Mouse (Mus musculus) erythroblast, adult 5-6 weeks (primary cell): ENCODE measurements around the gene Panx3. TPM values are rescaled to one million over a fixed set of nuclear protein-coding genes. Genes with fewer than 3 reads are reported as not detected.

Source experiments
- ATAC-seq: replicated peaks from 2 replicates; pipeline ENCODE4 v1.8.0; 2016; ENCODE audit warnings: moderate number of reproducible peaks, mild to moderate bottlenecking, moderate TSS enrichment, inconsistent platforms; ENCODE audit not compliant: poor library complexity, low FRiP score, severe bottlenecking
- total RNA-seq, 2 experiments: library from RNA; stranded (forward) in 1 of 2; stranded (reverse) in 1 of 2; fragments of 150-400 nt in 1 of 2; fragments of 200-764, 138-1000 nt in 1 of 2; gene quantifications; 2 replicates each; pipeline versions ENCODE4 v1.2.3 to v1.2.4; 2015 to 2017; ENCODE audit warnings: low replicate concordance in 2 of 2

Panx3 gene
- total RNA-seq (2015; ENCODE audit: low replicate concordance) = not detected in 2 replicates
- not detected in 2 replicates for total RNA-seq (2017; ENCODE audit: low replicate concordance)

- ATAC-seq = no peak
These were observed at the start of gene Panx3 for GRCm38 (mm10) chr9:37669115-37669514. TSS of gene Panx3 (minus strand) at chr9:37669235.

- no peak for ATAC-seq
These were observed 47.1 kb upstream of the Panx3 start, which contains the start of gene Olfr160 for GRCm38 (mm10) chr9:37716150-37716549. TSS of gene Olfr160 (minus strand) at chr9:37716250.

- no peak for ATAC-seq
These were observed 21.1 kb upstream of the Panx3 start for GRCm38 (mm10) chr9:37689970-37690686.

DNA sequence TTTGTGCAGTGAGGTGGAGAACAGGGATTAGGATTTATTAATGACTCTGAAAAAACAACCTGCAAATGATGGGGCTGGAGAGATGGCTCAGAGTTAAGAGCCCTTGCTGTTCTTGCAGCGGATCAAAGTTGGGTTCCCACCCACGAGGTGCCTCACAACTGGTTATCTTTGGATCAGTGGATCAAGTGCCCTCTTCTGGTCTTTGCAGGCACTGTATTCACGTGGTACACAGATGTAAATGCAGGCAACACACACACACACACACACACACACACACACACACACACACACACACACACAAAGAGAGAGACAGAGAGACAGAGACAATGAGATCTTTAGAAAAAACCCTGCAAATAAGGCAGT is 18.9 kb upstream of the Panx3 start:
- no peak for ATAC-seq

DNA sequence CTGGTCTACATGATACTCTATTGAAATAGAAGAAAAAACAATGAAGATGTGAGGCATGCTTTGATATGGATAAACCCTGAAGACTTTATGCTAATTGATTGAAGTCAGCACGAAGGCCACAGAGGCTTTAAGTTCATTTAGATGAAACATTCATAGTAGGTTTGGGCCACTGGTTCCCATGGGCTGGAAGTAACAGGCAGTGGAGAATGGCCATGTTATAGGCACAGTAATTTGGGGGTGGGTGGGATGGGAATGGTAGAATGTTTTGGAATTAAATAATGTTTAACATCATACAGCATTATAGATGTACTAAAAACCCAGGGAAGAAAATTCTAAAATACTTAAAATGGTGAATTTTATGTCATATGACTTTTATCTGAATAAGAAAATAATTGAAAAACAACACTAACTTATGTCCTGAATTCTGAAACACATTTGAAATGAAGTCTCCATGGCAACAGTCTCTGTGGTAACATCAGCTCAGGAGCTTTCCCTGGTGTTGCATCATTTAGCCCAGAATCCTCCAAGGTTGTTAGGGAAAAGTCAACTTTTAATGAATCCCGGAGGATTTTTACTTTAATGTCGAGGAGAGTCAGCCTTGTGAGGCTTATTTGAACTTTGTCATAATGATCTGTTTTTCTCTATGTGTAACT is 18.4 kb upstream of the Panx3 start:
- ATAC-seq = no peak

GRCm38 (mm10) chr9:37681123-37681522 is 12.1 kb upstream of the Panx3 start:
- no peak for ATAC-seq

DNA sequence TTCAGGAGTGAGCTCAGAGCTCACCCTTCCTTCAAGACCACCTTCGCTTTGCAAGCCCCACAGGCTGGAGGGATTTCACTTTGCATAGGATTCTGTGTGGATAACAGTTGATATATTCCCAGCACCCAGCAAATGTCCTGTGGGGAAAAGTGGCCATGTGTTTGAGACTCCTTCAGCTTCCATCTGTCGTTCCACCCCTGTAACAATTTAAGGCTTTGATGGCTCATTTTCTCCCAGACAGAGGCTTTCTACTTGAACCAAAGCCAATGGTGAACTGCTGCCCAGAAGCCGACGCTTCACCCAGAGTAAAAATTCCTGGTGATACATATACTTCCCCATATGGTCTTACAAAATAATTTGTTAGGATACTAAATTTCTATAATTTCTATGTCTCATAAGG is 6.3 kb upstream of the Panx3 start:
- no peak for ATAC-seq

DNA sequence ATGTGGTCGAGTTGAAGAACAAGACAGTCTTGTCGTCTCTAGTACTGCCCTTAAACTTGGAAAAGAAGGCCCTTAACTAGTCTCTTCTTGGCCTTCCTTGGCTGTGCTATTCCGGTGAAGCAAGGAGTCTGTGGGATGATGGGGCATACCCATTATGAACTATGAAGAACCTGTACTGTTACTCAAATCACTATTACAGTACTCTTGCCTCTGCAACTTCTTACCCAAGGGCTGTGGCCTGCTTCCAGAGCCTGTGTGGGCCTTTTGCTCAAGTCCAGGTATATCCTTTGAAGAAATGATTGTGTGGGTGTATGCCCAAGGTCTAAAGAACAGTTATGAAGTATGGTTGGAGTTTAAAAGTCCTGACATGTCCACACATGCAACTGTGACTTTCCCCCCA is 1.2 kb upstream of the Panx3 start:
- no peak for ATAC-seq

DNA sequence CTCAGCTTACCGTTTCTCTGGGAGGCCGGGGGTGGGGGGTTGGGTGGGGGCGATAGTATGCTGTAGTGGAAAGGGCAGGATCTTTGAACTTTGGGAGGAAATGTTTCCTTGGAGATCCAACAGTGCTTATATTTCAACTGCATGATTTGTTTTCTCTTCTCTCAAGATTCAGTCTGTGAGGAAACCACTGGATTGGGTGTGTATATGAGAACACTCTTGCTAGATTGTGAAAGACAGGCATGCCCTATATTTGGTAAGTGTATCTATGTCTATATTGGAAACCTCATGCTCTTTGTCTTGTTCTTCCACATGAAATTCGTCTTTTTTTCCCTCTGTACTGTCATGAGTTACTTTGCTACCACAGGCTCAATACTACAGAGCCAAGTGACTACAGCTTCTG is 643 bp upstream of the Panx3 start:
- ATAC-seq = no peak

DNA sequence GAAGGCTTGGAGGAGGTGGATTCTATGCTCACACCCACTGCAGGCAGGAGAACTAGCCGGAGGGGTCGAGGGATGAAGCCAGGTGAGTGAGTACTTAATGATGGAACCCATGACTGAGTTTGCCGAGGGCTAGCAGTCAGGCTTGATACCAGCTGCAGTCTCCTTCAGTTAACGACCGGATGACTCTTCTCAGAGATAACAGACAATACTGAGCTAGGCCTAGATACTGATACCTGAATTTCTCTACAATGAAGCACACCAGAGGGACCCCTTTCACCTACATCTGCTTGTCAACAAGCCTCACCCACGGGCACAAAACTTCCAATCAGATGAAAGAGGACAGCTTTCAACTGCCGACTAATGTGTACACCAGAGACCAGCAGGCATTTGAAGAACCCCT is 3.0 kb downstream of the Panx3 start:
- no peak for ATAC-seq

DNA sequence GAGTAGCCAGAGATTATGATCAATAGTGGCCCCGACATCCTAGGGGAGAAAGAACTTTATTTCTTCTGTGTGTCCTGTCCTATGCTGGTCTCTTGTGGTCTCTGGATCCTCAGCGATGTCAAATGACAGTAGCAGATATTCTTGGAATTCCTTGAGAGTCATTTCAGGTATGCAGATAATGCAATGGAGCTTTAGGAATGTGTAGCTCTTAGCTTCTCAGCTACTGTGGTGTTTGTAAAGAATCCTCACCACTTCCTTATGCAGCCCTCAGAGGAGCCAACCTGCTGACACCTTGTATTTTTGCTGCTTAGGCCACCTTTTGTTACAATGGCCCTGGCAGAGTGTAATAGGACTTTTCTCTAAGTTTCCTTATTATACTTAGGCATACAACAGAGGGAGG is 4.4 kb downstream of the Panx3 start:
- no peak for ATAC-seq

- no peak for ATAC-seq
These were observed 5.8 kb downstream of the Panx3 start for GRCm38 (mm10) chr9:37663210-37663609.

- ATAC-seq = no peak
These were observed 9.6 kb downstream of the Panx3 start for GRCm38 (mm10) chr9:37659413-37659812.

DNA sequence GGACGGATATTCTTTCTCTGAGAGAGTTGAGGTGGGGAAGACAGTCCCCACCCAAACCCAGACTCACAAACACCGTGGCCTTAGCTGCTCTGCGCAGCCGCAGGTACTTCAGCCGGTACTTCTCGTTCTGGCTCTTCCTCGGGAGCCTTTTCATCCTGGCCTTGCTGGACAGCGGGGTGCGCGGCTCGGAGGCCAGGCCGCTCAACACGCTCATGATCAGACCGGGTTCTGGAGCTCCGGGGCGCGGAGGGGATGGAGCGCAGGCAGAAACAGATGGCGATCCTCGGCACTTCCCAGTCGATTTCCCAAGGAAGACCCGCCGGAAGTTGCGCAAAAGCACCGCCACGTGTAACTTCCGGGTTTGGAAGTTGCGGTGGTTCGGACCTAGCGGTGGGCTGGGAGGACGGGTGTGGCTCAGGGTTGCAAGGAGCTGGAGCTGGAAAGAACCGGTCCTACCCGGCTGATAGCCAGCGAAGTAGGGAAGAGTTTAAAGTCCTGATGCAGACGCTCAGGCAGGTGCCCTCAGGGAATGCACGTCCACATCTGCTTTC is 12.0 kb downstream of the Panx3 start, which contains the start of gene Tbrg1:
Gene Tbrg1 (minus strand): TSS at position 382 of the 551 bp plus-strand sequence.
- ATAC-seq = peak; percentile 87

DNA sequence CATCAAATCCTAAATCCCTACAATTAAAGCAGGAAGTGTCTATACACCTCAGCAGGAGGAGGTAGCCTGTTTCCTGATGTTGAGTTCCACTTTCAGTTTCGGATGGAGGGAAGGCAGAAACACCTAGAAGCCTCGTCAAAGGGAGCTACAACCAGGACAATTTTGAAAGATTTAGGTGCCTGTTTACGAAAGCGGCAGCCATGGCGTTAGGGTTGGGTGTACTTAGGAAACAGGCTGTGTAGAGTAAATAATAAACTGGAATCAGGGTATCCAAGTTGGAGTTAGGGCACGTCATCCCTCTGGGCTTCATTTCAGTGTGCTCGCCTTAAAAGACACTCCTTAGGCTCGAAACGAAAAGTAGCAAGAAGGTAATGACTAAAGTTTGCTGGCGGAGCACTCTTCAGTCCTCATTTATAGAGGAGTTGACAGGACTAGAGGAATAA is 12.6 kb downstream of the Panx3 start:
- ATAC-seq = peak; percentile 49

DNA sequence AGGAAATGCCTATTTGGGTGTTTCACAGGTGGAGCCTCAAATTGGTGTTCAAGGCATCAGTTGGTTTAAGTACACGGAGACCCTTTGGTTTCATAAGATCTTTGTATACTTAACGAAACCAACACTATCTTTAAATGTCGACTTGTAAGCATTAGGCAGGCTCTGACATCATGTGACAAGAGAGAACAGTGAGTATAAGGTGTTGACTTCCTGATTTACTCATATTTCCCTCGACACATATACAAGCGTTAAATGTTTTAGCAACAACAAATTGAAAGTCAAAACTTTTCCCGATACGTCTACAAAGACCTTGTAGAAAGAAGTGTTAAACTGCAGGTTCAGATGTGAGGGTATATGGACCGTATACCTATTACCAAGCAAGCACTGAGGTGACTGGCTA is 13.1 kb downstream of the Panx3 start:
- peak; percentile 12; the same call in 1 of the 2 replicates for ATAC-seq

DNA sequence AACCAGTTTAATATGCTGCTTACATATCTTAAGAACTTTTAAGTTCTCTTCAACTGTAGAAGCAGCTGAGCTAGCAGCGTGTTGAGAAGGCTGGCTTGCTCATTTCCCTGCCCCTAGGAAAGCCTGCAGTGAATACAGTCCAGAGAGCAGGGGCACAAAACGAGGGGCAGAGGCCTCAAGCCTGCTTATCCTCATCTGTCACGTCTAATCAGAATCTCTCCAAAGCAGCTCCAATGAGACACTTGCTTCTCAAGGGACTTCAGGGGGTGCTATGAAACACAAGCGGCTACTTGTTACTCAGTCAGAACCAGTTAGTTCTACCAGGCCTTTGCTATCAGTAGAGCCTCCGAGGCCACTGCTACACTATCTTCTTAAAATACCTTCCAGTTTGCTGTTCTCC is 15.2 kb downstream of the Panx3 start:
- no peak for ATAC-seq

DNA sequence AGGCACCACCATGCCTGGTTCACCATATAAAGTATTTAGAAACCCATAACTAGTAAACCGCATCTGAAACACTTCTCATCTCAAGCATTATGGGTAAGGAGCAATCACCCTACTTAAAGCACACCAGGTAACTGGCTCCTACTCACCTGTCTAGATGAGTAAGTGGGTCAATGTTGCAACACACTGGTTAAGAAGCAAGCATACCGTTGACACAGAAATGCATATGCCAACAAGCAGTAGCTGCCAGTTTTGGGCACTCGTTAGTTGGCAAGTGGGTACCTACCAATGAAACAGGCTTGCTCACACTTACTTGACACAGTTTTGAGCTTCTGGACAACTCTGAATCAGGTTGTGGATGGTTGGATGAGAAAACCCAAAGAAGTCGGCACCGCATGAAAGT is 18.4 kb downstream of the Panx3 start:
- ATAC-seq = no peak

DNA sequence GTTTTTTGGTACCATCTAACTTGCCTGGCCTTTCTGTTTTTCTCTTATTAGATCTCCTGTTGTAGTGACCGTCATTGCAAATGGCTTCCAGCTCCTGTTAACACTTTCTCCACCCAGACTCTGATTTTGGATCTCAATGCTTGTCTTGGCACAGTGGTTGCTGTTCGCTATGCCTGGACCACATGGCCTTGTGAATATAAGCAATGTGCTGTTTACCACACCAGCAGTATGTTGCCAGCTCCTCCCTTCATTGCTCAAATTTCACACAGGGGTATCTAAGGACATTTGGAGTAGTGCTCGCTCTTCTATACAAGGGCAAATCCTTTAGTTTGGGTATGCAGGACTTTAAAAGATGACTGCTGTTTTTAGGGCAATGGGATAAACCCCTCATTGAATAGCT is 22.8 kb downstream of the Panx3 start:
- no peak for ATAC-seq

DNA sequence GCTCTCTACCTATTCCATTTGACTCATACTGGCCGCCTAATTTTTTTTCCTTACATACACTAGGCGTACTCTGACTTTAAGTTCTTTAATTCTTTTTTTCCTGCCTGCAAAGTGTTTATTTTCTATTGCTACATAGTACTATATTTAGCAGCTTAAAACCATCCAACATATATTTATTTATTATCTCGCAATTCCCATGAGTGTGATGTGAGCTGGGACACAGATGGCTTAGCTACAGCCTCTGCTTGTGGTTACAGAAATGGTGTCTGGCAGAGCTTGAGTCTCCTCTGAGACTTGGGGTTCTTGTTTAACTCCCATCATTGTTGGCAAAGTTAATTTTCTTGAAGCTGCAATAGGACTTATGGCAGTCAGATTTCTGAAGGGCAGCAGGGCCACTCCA is 30.3 kb downstream of the Panx3 start:
- ATAC-seq = no peak
